Mouse (Mus musculus): ENCODE data around the gene Esrp2. TPM values are rescaled to one million over a fixed set of nuclear protein-coding genes. Genes with fewer than 3 reads are reported as not detected.

Esrp2 gene
- total RNA-seq, 2 experiments from 2014 or later, result not detected

- TF ChIP-seq CTCF (IDR thresholded peaks at IDR 0.05), result no peak
- no peak overlapping the region for H3K27ac ChIP-seq
- H3K4me3 ChIP-seq, result no peak overlapping the region
- no peak for DNase-seq
- intact Hi-C loops (cut with DNase I), result no loop called here
Observed at GRCm38 (mm10) chr8:106129997-106130396, 6.8 kb downstream of the Esrp2 start.

GRCm38 (mm10) chr8:106129232-106129930, 7.4 kb downstream of the Esrp2 start:
- intact Hi-C loops (cut with DNase I), result no loop called here
- TF ChIP-seq CTCF (IDR thresholded peaks at IDR 0.05), result no peak
- DNase-seq, result no peak
- Histone ChIP-seq H3K27ac (no peak overlapping the region), H3K4me3 (no peak overlapping the region)

GRCm38 (mm10) chr8:106127882-106128410, 8.8 kb downstream of the Esrp2 start:
- TF ChIP-seq CTCF (IDR thresholded peaks at IDR 0.05), result no peak
- intact Hi-C loops (cut with DNase I), result no loop called here
- H3K27ac ChIP-seq, result no peak overlapping the region
- DNase-seq, result no peak
- no peak overlapping the region for H3K4me3 ChIP-seq

- Histone ChIP-seq H3K4me3 (no peak overlapping the region), H3K27ac (no peak overlapping the region)
- intact Hi-C loops (cut with DNase I), result no loop called here
- no peak for TF ChIP-seq CTCF (IDR thresholded peaks at IDR 0.05)
- no peak for DNase-seq
Observed at GRCm38 (mm10) chr8:106127054-106127453, 9.7 kb downstream of the Esrp2 start.

- intact Hi-C loops (cut with DNase I), result no loop called here
- TF ChIP-seq CTCF (IDR thresholded peaks at IDR 0.05), result no peak
- no peak for DNase-seq
- H3K4me3 ChIP-seq, result no peak overlapping the region
- H3K27ac ChIP-seq, result no peak overlapping the region
Observed at GRCm38 (mm10) chr8:106126055-106126454, 10.7 kb downstream of the Esrp2 start.

- H3K4me3 ChIP-seq, result no peak overlapping the region
- DNase-seq, result no peak
- H3K27ac ChIP-seq, result no peak overlapping the region
- intact Hi-C loops (cut with DNase I), result no loop called here
- TF ChIP-seq CTCF (IDR thresholded peaks at IDR 0.05), result no peak
Observed at GRCm38 (mm10) chr8:106123443-106123842, 13.3 kb downstream of the Esrp2 start.

GRCm38 (mm10) chr8:106115897-106116296, 20.9 kb downstream of the Esrp2 start:
- Histone ChIP-seq H3K4me3 (no peak overlapping the region), H3K27ac (no peak overlapping the region)
- peak; percentile 74 for TF ChIP-seq CTCF (IDR thresholded peaks at IDR 0.05)
- intact Hi-C loops (cut with DNase I), result loop anchor here (10.0 kb wide), 1 partner anchor 121 kb away; the partner anchor contains the start of gene Dus2
- peak; percentile 39 for DNase-seq

GRCm38 (mm10) chr8:106112514-106112913, 24.3 kb downstream of the Esrp2 start:
- H3K27ac ChIP-seq, result no peak overlapping the region
- no peak for DNase-seq
- H3K4me3 ChIP-seq, result no peak overlapping the region
- intact Hi-C loops (cut with DNase I), result loop anchor here (10.0 kb wide), 1 partner anchor 118 kb away; the partner anchor contains the start of gene Dus2
- no peak for TF ChIP-seq CTCF (IDR thresholded peaks at IDR 0.05)

- intact Hi-C loops (cut with DNase I), result loop anchor here (10.0 kb wide), 1 partner anchor 117 kb away; the partner anchor contains the start of gene Dus2
- no peak for TF ChIP-seq CTCF (IDR thresholded peaks at IDR 0.05)
- DNase-seq, result no peak
- Histone ChIP-seq H3K27ac (no peak overlapping the region), H3K4me3 (no peak overlapping the region)
Observed at GRCm38 (mm10) chr8:106112041-106112440, 24.7 kb downstream of the Esrp2 start.

GRCm38 (mm10) chr8:106108729-106109128, 28.0 kb downstream of the Esrp2 start:
- intact Hi-C loops (cut with DNase I), result no loop called here
- Histone ChIP-seq H3K4me3 (no peak overlapping the region), H3K27ac (no peak overlapping the region)
- DNase-seq, result no peak
- TF ChIP-seq CTCF (IDR thresholded peaks at IDR 0.05), result no peak

- H3K4me3 ChIP-seq, result no peak overlapping the region
- intact Hi-C loops (cut with DNase I), result no loop called here
- peak; percentile 43 for DNase-seq
- no peak overlapping the region for H3K27ac ChIP-seq
- no peak for TF ChIP-seq CTCF (IDR thresholded peaks at IDR 0.05)
Observed at GRCm38 (mm10) chr8:106108080-106108479, 28.7 kb downstream of the Esrp2 start.

- H3K27ac ChIP-seq, result no peak overlapping the region
- DNase-seq, result no peak
- H3K4me3 ChIP-seq, result no peak overlapping the region
- intact Hi-C loops (cut with DNase I), result no loop called here
- no peak for TF ChIP-seq CTCF (IDR thresholded peaks at IDR 0.05)
Observed at GRCm38 (mm10) chr8:106106193-106106592, 30.6 kb downstream of the Esrp2 start.

GRCm38 (mm10) chr8:106103888-106104287, 32.9 kb downstream of the Esrp2 start:
- intact Hi-C loops (cut with DNase I), result no loop called here
- H3K27ac ChIP-seq, result no peak overlapping the region
- TF ChIP-seq CTCF (IDR thresholded peaks at IDR 0.05), result no peak
- no peak overlapping the region for H3K4me3 ChIP-seq
- no peak for DNase-seq

GRCm38 (mm10) chr8:106102321-106102720, 34.5 kb downstream of the Esrp2 start:
- H3K4me3 ChIP-seq, result no peak overlapping the region
- DNase-seq, result no peak
- TF ChIP-seq CTCF (IDR thresholded peaks at IDR 0.05), result no peak

More at GRCm38 (mm10) chr8:106102321-106102720, 34.5 kb downstream of the Esrp2 start:
- H3K27ac ChIP-seq, result no peak overlapping the region
- intact Hi-C loops (cut with DNase I), result no loop called here

Other genes with a start within 250 kb of the Esrp2 start
- gene Nrn1l, start 243.4 kb downstream of the Esrp2 start, total RNA-seq (2021), result under 1 TPM in 1 of 2 experiments, not detected in 1; 0.95 TPM
- 10 to 100 TPM; 11.3 to 12.8 TPM for gene Pskh1, start 236.5 kb downstream of the Esrp2 start, total RNA-seq (2021)
- gene Ctrl, start 203.1 kb downstream of the Esrp2 start, total RNA-seq (2021), result not detected
- 10 to 100 TPM; 17.9 to 26.1 TPM for gene Psmb10, start 198.5 kb downstream of the Esrp2 start, total RNA-seq (2021)
- gene Lcat, start 193.6 kb downstream of the Esrp2 start, total RNA-seq (2021), result under 1 TPM; 0.23 to 0.33 TPM
- gene Slc12a4, start 170.9 kb downstream of the Esrp2 start, total RNA-seq (2021), result 10 to 100 TPM in 1 of 2 experiments, 1 to 10 TPM in 1; 9.1 to 14.3 TPM
- under 1 TPM in 1 of 2 experiments, not detected in 1; 0.17 TPM for gene Dpep3, start 157.5 kb downstream of the Esrp2 start, total RNA-seq (2021)
- gene Dus2, start 145.6 kb downstream of the Esrp2 start, total RNA-seq (2021), result 10 to 100 TPM in 1 of 2 experiments, 1 to 10 TPM in 1; 9.0 to 11.5 TPM
- gene Dpep2nb, start 131.0 kb downstream of the Esrp2 start, total RNA-seq (2021), result not detected
- 10 to 100 TPM; 10.4 to 10.7 TPM for gene Ddx28, start 125.1 kb downstream of the Esrp2 start, total RNA-seq (2021)
- 10 to 100 TPM; 24.9 to 28.7 TPM for gene Nfatc3, start 78.1 kb downstream of the Esrp2 start, total RNA-seq (2021)
- 1 to 10 TPM; 3.5 TPM for gene Pla2g15, start 13.4 kb upstream of the Esrp2 start, total RNA-seq (2021)
- gene Slc7a6, start 31.9 kb upstream of the Esrp2 start, total RNA-seq (2021), result 10 to 100 TPM; 10.5 to 11.5 TPM
- 1 to 10 TPM; 9.0 to 9.6 TPM for gene Slc7a6os, start 74.0 kb upstream of the Esrp2 start, total RNA-seq (2021)
- gene Prmt7, start 74.0 kb upstream of the Esrp2 start, total RNA-seq (2021), result 10 to 100 TPM; 27.5 to 29.8 TPM
- gene Smpd3, start 201.0 kb upstream of the Esrp2 start, total RNA-seq (2021), result 1 to 10 TPM in 1 of 2 experiments, under 1 TPM in 1; 0.79 to 1.9 TPM

Measured in gastrocnemius, adult 2 months (tissue).